Mouse (Mus musculus) fibroblast of lung, adult 2 months (primary cell): ENCODE measurements around the gene Ppil3.

Source experiments
- DNase-seq: peaks from one replicate; pipeline ENCODE4 v3.0.0-alpha.2; 2011; ENCODE audit warnings: low read depth

Gene Ppil3

DNA sequence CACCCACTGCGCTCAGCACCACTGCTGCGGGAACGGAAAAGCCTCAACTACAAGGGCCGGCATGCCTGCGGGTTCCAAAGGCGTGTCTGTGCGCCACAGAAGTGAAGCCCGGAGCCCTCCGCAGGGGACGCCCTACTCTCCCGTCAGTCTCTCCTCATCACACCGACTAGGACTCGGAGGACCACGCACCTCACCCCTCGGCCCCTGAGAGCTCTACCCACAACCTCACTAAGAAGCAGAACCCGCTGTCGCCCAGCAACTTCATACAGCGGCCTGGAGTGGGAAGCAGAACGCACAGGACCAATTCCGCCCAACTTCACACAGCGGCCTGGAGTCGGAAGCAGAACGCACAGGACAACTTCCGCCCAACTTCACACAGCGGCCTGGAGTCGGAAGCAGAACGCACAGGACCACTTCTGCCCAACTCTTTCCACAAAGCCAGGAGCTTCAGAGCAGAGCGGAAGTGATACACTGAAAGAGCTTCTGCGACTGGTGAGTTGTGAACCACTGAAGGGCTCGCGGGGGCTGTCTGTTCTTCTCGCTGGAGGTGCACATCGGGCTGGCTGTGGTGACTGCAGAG, at the start of gene Ppil3, which contains the start of gene Nif3l1:
TSS of gene Ppil3 (minus strand) at position 344 of the 580 bp plus-strand sequence.
TSS of gene Nif3l1 (plus strand) at position 9 of the 580 bp plus-strand sequence.
- DNase-seq, result peak; percentile 82

DNA sequence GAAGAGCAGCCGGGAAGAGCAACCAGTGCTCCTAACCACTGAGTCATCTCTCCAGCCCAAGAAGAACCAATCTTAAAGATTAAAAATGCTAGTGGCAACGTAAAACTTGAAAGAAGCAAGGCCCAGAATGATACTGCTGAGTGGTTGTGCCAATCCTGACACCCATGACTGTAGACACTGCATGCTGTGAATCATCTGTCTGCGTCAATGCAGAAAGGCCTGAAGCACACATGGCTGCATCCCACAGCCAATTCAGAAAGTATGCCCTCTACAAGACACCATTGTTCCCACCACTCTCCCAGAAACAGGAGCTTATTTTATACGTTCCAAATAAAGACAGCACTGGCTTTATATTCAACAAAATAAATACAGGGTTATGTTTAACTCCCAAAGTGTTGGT, 37.4 kb upstream of the Ppil3 start:
- no peak for DNase-seq

DNA sequence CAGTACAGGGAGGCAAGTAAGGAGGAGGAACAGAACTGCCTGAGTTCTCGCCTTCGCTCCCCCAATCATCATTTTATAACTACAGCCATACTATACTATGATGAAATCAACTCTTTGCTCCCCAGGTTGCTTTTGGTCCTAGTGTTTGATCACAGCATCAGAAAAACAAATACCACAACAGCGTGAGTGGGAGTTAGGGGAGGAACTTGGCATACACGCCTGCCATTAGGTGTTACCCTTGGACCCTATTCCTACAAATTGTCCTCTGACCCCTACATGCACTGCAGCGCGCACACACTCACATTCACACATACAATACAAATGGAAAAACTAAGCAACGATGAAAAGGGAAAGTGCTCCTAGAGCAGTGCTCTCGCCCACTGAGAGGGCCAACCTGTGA, 30.4 kb upstream of the Ppil3 start:
- no peak for DNase-seq

DNA sequence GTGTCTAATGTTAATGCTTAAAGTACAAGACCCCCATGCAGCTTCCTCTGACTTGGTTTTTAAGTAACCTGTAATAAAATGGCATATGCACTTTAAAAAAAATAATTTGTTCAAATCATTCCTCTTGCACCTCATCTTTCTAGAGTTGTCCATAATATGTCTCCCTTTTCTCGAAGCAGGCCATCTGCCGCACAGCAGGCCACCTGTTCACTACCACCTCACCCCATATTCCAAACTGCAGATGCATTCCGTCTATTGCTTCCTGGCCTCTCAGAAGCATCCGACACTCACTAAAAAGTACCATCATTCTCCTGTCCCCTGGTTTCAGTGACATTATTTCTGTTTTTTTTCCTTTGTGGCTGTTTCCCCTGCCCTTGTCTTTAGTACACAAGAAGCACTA, 20.3 kb upstream of the Ppil3 start:
- DNase-seq, result no peak

DNA sequence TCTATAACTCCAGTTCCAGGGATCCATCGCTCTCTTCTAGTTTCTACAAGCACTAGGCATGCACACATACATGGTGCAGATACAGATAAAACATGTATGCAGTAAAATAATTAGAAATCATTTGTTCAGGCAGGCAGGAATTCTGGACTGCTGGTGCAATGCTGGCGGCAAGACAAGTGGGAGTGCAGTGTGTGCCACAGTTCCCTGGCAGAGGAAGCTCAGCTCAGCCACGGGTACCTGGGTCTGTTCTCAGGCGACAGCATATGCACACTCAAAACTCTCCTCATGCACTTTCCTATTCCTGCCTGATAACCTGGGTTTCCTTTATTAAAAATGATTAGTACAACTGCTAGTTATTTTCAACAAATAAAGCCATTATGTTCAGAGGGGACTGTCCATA, 19.8 kb upstream of the Ppil3 start:
- no peak for DNase-seq

DNA sequence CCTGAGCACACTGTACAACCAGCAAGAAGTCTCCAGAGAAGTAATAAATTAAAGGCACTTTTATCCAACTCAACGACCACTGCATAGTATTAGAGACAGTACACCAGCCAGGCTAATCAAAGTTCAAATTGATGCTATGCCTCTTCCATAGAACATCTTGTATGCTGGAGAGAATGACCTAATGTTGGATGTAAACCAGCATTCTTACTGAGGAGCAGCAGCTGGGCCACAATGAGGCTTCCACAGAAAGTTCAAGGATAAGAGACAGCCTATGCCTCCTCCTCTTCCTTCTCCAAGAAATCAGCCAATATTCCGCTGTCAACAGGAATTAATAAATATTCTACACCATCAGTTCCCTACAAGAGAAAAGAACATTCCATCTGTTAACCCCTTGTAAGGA, 18.6 kb upstream of the Ppil3 start:
- DNase-seq, result no peak

DNA sequence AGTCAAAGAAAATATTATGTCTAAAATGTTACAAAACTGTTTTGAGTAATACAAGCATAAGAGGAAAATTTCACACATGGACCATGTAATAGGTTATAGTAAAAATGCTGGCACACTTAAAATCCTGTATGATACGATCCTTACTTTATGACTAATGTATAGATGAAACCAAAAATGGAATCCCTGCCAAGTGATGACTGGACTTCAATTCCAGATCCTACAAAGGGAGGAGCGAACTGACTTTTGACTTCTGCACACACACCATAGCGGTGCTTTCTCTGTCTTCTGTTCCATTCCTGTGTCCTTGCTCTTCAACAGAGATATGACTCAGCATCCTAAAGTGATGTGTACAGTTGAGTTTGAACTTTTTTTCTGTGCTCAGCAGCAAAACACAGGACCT, 15.3 kb upstream of the Ppil3 start:
- DNase-seq, result no peak

DNA sequence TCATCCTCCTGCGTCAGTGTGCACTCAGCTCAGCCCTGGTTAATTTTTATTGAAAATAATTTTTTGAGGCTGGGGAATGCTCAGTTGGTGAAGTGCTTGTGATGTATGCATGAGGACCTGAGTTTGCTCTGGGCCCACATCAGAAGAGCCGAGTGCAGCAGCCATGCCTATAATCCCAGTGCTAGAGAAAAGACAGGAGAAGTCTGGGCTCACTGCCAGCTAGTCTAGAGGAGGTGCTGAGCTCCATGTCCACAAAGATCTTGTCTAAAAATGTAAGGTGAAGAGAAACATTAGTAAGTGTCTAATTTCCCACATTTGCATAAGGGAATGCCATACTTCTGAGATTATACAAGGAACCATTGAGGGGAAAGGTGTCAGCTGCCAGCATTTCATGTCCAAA, 13.6 kb upstream of the Ppil3 start:
- no peak for DNase-seq

DNA sequence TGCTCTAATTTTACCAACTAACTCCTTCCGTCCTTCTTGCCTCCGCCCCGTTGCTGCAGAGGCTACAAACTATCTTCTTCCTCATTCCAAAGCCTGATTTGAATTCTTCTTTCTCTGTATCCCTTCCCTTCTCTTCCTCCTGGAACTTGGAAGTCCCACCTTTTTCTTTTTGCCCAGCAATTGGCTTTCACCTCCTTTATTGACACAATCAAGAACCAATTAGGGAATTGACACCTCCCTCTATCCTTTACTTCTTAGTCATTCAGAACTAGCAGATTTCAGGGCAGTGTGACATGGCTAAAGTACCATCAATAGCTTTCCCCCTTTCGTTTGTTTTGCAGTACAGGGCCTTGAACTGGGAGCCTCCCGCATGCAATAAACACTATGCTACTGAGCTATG, 12.9 kb upstream of the Ppil3 start:
- DNase-seq, result peak; percentile 21

DNA sequence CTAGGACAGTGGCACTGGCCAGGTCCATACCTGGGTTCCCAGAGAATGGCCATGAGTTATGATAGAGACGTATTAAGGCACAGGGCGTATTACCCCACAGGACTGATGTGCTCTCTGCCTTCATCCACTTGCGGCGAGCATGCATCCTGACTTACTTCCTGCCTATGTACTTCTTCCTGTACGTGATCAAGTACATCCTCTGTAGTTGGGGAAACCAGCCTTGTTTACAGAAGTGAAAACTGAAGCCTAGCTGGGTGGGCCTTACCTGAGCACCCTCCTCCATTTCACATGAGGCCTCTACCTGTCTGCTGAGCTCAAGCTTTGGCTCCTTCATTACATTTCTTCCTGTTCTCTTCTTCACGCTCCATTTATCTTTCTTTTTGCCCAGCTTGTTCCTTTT, 9.0 kb upstream of the Ppil3 start:
- no peak for DNase-seq

DNA sequence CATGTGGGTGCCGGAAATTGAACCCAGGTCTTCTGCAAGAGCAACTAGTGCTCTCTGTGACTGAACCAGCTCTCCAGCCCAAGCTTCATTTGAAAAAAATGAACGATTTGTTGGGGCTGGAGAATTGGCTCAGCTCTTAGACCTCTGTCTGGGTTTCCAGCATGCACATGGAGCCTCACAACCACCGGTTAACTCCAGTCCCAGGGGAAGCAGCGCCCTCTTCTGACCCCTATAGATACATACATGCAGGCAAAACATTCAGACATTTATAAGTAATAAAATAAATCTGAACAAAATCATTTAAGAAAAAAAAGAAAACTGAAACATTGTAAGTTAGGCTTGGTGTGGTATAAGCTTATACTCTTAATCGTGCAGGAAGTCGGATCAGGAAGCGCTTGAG, 3.1 kb upstream of the Ppil3 start:
- no peak for DNase-seq

DNA sequence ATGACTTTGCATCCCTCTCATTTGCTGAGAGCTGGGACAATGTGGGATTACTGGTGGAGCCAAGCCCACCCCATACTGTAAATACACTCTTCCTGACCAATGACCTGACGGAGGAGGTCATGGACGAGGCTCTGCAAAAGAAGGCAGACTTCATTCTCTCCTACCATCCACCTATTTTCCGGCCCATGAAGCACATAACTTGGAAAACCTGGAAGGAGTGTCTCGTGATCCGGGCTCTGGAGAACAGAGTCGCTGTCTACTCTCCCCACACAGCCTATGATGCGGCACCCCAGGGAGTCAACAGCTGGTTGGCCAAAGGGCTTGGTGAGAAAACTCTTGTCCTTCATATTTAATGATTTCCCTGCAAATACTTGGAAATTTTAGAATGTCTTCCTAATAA, 2.5 kb upstream of the Ppil3 start:
- no peak for DNase-seq

DNA sequence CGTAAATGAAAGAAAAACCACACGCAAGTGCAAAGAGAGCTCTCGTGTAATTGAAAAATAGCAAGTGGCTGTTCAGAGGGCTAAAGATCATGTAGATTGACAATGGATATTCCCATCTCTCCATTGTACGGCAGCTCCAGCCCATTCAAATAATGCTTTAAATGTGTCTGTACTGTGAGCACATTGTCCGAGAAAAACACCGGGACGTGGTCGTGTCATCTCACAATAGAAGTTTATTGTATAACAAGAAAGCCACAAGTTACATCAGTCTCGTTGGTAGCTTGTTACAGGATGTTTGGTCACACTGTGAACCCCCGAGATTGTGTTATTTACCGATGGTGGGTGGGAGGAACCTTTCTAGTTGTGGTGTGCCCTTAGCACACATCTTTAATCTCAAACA, 575 bp upstream of the Ppil3 start:
- DNase-seq, result no peak

DNA sequence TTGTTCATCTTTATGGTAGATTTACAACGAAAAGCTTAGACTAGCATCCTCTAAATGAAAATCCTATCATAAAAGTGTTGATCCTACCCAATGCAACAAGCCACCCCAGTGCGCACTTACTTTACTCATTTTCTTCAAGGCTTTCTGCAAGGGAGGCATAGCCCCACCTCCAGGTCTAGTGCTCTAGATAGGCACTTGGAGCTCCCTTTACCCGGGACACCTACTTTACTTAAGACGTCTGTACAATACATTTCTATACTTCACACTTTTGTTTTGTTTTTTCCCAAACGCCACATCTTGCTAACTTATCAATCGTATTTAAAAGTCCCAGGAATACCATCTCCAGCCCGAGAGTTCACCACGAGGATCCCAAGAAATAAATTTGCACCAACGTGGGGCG, 595 bp downstream of the Ppil3 start:
- no peak for DNase-seq

DNA sequence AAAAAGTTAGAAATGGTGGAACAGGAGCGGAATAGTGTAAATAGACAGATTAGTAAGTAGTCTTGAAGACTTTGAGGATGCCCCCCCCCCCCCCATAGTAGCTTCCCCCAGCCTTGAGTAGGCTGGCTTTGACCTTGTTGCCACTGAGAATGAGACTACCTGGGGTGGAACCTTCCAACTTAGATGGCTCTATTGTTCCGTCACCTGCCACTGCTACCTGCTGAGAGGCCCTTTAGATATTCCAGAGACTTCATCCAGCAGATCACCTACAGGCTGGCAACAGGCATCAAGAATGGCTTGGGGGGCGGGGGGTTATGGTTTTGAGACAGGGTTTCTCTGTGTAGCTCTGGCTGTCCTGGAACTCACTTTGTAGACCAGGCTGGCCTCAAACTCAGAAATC, 20.7 kb downstream of the Ppil3 start:
- no peak for DNase-seq

DNA sequence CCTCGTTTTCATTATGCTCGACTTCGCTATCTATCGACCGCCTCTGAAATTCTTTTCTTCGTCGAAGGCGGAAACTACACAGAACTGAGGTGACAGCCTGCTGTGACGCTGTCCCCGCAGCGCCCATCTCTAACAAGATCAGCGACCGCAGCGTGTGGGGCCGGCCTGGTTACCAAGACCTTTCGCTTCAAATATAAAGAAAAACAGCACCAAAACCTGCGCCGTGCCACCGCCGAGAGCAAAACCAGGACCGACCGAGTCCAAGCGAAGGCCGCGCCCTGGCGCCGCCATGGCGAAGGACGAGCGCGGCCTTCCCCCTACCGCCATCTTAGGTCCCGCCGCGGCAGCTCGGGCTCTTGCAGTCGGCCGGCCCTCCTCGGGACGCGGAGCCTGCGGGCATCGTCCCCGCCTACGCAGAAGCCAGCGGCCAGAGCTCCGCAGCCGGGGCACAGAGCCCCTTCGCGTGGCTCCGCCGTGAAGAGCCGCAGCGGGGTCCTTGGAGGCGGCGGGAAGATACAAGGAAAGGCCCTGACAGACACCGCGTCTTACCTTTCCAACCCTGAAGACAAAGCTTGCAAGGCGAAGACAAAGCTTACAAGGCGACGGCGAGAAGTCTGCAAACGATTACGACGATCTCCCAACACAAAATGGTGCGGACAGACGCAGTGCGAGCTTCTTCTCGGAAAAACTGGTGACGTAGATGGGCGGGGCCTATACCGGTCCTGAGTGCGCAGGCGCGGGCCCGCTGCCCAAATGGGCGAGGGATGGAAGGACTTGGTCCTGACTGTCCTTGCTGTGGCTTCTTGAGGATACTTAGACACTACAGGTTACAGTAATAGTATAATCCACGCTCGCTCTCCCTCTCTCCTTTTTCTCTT, 21.7 kb downstream of the Ppil3 start, which contains the start of gene Clk1:
TSS of gene Clk1 (minus strand) at position 696 of the 878 bp plus-strand sequence.
- DNase-seq, result peak; percentile 88

DNA sequence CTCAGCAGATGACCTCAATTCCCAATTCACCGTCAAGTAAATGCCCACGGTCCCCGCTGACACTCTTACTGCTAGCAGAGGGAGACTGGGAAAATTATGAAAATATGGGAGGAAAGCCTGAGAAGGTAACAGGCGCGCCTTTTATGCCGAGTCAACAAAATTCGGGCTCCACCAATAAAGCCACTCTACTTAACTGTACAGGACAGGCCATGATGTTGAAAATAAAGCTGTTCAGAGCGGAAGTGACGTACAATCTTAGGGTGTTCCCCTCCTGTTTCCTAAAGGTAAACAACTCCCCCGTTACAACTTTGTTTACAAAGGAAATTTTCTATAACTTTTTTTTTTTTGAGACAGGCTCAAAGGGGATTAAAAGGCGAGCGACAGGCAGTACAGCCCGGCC, 22.4 kb downstream of the Ppil3 start:
- DNase-seq, result no peak

DNA sequence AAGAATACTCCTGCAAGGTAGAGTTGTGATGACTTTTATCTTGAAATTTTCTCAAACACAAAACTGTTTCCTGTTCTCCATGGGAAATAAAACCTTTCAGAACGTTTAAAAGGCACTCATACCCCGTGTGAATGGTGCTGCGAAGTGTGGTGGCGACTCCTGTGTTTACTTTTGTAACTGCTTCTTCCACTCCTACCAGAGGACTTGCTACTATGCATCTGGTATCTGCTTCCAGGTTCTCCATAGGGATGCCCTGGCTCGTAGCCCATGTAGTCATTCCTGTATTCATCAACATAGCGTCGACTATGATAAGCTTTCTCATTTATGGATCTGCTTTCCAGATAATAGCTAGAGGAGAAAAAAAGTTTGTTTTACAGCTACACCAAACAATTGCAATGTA, 24.3 kb downstream of the Ppil3 start:
- DNase-seq, result no peak

DNA sequence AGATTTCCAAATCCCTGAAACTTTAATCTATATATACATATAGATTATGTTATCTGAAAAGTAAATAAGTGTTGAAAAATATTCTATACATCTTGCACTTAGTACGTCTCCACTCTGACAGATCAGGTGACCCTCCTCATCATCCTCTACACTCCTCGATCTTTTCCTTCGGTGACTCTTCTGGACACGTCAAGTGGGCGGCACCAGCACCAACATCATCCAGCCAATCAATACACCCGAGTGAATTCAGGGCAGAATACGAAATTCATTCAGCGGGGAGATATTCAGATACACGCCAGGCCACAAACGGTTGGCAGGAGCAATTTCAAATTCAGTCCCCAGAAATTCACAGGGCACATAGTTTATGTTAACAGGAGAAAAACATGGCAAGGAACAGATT, 25.3 kb downstream of the Ppil3 start:
- DNase-seq, result no peak

DNA sequence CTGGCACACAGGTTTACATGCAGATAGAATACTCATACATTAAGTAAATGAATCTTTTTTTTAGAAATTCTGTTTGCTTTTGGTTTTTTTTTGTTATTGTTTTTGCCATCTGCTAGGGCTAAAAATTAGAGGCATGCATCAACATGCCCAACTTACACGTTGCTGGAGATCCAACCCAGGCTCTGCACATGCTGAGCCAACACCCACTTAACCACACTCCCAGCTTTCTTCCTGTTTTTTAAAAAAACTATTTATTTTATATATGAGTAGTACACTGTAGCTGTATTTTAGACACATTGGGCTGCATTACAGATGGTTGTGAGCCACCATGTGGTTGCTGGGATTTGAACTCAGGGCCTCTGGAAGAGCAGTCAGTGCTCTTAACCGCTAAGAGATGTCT, 29.2 kb downstream of the Ppil3 start:
- no peak for DNase-seq

DNA sequence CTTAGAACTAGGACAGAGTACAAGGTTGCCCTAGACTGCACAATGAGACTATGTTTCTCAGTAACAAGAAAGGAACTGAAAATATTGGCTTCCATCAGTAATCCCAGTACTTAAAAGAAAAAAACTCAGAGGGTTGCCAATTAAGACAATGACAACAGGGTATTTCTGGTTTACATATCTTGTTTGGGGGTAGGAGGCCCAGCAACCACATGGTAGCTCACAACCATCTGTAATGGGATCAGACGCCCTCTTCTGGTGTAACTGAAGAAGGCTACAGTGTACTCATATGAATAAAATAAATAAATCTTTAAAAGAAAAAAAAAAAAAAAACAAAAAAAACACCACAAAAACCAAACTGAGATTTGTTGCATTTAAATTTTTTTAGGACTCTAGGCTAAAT, 29.8 kb downstream of the Ppil3 start:
- no peak for DNase-seq

DNA sequence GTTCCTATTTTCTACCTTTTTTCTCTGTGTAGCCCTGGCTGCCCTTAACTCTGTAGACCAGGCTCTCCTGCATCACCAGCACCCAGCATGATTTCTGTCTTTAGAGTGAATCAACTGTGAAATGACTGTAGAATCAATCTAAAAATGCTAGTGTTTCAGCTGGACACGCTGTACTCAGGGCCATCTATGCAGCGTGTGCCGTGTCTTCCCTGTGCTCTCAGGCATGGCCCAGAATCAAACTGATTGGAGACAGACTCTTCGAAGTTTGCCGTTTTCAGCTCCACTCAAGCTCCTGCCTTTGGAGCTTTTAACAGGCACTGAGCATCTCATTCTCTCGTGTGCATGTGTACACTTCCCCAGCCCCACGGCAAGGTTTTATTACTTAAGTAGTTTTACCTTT, 34.5 kb downstream of the Ppil3 start:
- no peak for DNase-seq

DNA sequence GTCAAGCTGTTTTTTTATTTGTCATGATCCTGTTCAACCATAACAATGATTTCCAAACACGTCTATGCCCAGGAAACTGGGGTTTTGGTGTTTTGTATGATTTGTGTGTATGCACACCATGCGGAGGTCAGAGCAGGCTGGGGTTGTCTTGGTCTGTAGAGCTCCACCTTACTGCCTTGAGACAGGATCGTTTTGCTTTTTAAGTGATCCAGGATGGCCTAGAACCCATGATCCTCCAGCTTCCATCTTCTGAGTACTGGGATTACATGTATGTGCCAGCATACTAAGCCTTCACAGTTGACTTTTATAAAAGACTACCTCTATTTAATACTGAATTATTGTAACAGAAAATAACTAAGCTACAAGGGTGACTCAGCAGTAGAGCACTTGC, 35.1 kb downstream of the Ppil3 start:
- DNase-seq, result no peak
